Mouse (Mus musculus) lung, postnatal 4 days (tissue): ENCODE results near the gene Ltf.

Experiments used
- DNase-seq, 2 experiments: peaks; one replicate each; pipeline ENCODE4 v3.0.0; 2021

The Ltf gene

DNA sequence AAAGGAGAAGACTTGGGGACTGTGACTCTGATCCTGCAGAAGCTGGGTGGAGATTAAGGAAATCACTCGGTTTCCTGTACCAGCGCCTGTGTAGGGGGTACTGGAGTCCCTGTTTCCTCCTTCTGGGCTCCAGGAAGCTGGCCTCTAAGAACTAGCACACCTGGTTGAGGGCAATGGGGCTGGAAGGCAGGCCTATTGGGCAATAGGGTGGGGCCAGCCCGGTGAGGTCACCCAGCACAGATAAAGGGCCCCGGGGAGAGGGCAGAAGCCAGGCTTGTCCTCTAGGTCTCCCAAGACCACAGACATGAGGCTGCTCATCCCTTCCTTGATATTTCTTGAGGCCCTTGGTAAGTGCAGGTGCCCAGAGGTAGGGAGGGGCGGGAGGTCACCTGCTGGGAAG lies at the start of gene Ltf:
Gene Ltf (plus strand): TSS at position 250 of the 400 bp plus-strand sequence.
- no peak for DNase-seq

GRCm38 (mm10) chr9:110979411-110979810 lies 39.7 kb upstream of the Ltf start:
- DNase-seq: no peak

DNA sequence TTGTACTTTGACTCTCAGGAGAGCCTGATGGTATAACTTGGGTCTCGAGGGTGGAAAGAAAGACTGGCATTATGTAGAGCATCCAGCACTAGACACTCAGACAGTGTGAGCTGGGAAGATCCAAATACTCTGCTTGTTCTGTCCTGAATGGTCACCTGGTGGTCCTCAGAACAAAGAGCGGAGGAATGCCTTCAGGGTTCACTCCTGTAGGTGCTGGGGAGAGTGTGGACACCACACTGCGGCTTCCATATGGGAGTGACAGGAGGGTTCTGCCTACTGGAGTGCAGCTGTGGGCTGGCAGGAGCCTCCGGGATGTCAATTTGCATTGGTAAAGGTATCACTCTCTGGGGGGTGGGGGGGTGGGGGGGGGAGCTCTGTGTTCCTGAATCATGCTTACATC lies 36.7 kb upstream of the Ltf start:
- DNase-seq: no peak

- DNase-seq: no peak
Measured at GRCm38 (mm10) chr9:110984096-110984495, 35.0 kb upstream of the Ltf start.

DNA sequence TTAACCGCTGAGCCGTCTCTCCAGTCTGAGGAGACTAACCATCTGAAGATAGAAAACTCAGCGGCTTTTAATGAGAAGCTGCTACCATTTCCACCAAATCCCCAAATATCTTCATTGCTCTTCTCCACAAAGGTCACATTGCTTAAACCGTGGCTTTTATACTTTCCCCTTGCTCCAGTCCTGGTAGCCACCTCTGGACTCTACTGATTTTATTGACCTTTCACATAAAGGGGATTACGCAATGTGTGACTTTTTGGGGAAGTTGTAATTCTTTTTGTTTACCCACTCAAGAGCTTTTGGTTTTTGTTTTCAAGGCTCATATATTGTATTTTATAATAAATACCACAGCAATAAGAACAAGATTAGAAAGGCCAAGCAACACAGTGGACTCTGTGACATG lies 33.5 kb upstream of the Ltf start:
- DNase-seq: no peak

- DNase-seq: peak in 1 of 2 experiments; percentile 40
Measured at GRCm38 (mm10) chr9:110985951-110986350, 33.1 kb upstream of the Ltf start.

DNA sequence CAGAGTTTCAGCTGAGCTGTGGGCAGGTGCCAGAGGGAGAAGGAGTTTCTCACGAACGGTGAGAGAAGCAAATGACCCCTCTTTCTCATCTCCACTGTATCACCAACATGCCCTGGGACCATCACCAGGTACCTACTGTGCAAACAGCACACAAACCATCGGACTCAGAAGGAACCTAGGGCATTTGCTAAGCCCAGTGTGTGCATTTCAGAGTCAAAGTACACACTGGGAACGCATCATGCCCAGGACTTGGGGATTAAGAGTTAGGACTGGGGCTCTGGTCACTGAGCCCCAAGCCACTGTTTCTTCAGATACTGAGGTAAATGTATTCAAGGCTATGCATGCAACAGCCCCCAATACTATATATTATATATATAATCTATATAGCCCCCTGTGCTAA lies 31.7 kb upstream of the Ltf start:
- DNase-seq: no peak

DNA sequence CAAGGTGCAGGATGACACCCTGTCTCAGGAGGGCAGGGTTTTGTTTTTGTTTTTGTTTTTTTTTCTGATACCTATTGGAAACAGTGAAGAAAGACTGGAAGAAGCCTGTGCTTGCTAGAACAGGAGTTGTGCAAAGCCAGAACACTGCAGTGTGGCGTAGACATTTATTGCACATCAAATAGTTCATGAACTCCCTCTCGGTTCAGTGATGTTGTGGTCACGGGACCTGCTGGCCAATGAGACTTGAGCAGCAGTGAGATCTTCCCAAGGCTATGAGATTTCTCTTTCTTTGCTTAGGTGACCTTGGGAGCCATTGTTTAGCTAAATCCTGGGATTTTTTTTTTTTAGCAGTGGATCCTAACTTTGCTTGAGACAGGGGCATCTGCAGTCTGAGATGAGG lies 31.0 kb upstream of the Ltf start:
- no peak for DNase-seq

DNA sequence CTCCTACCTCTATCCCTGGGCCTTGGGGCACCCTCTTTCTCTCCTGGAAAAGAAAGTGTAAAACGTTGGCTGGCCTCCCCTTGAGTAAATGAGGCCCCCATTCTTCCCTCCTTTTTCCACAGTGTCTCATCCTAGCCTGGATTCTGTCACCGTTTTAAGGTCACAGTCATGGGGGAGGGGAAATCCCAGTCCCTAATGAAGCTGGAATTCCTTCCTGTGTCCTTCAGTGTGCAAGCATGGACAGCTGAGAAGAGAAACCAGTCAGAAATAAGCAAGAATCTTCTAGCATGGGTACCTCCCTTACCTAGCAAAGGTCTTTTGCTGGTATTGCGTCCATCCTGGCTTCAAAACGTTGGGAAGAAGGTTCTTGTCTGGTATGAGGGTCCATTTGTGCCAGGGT lies 29.9 kb upstream of the Ltf start:
- DNase-seq: no peak

DNA sequence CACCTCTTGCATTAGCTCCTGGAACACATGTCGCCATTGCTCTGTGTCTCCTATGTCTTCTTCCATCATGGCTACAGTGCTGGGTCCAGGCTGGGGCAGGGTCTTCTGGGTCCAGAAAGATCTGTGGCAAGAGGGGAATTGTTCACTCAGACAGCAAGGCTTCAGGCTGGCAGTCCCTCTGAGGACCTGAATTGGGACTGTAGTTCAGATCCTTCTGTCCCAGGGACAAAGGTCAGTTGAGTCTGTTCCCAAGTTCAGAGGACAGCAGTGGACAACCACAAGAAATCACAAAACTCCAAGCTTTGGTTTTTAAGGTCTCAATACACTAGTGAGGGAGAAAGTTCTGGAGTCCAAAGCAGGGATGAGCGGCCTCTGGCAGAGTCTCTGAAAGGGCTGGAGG lies 29.5 kb upstream of the Ltf start:
- no peak for DNase-seq

DNA sequence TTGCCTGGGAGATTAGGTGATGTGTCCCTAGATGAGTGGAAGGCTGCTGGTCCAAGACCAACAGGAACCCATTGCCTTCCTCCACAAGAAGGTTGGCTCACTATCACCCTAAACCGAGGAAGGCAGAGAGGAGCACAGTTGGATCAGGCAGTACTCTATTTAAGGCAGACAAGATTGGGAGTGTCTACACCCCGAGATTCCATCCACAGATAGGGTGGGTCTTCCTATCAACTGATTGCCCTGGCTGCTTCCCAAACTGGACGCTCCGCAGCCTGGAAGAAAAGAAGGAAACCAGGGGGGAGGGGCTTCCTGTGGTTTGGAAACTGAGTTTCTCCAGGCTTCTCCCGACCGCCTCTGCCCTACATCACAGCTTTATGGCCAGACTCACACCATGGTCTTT lies 28.9 kb upstream of the Ltf start, which contains the start of gene Rtp3:
Gene Rtp3 (minus strand): TSS at position 380 of the 400 bp plus-strand sequence.
- peak; percentile 54 to 66 for DNase-seq

DNA sequence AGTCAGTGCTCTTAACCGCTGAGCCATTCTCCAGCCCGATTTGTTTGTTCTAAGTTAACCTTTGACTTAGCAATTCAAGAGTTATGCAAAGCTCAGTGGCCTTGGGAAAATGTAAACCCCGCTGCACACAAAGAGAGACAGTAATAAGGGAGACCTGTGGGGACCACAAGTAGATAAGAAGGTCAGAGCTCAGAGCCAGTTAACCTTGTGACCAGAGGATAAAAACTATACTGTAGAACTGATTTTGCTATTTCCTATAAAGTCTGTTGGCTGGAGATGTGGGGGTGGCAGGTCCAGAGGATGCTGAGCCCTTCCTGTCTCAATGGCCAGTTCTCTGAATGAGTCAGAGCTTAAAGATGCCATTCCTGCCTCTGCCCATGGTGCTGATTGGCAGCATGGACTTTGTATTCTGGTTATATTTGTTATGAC lies 25.8 kb upstream of the Ltf start:
- DNase-seq: no peak

GRCm38 (mm10) chr9:110994716-110995172 lies 24.3 kb upstream of the Ltf start:
- DNase-seq: peak; percentile 85 to 86

DNA sequence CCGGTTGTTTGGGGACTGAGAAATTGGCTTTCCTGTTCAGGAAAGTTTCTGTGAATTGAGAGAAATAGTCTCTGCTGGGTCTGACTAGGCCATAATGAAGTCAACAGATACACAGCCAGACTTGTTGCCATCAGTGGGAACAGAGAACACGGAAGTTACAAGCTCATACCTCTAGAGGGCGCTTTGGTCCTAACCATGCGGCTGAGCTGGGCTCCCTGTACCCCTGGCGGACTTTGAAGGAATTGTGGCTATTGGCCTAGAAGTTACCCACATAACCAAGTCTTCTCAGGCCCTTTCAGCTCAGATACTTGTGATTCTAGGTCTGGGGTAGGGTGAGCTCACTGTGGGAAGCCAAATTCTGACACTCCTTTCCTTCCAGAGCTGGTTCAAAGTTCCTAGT lies 21.8 kb upstream of the Ltf start:
- DNase-seq: peak; percentile 73 to 89

DNA sequence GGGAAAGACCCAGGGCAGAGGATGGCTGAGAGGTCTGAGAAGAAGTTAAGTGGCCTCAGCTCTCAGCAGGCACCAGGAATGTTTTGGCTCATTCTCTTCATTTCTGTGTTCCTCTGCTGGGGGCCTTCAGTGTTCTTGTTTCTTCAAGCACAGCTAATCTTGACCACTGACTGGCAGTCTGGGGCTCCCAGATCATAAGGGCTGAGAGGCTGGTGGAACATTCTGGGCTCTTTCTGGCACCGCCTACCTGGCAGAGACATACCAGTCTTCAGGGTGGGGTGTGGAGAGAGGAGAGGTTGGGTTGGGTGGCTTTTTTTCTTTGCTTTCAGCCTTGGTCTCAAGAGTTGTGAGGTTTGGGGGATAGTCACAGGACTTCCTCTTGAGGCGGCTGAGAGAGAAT lies 20.0 kb upstream of the Ltf start:
- peak; percentile 33 to 75 for DNase-seq

- DNase-seq: peak; percentile 55 to 74
Measured at GRCm38 (mm10) chr9:110999856-111000255, 19.2 kb upstream of the Ltf start.

GRCm38 (mm10) chr9:111001621-111002020 lies 17.4 kb upstream of the Ltf start:
- no peak for DNase-seq

DNA sequence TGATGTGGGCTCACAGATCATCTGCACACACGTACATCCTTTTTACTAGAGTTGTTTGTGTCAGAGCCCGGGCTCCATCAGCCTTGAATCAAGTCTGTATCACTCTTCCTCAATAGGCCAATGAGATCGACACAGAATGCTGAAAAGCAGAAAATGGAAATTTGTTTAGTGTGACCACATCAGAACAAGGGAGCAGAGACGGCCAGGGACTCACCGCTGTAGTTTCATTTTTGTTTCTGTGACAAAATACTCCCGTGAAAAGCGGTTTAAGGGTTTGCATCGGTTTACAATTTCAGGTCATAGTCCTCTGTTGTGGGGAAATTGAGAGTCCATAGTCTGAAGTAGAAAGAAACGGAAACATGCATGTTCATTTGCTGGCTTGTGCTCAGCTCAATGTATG lies 15.8 kb upstream of the Ltf start:
- no peak for DNase-seq

DNA sequence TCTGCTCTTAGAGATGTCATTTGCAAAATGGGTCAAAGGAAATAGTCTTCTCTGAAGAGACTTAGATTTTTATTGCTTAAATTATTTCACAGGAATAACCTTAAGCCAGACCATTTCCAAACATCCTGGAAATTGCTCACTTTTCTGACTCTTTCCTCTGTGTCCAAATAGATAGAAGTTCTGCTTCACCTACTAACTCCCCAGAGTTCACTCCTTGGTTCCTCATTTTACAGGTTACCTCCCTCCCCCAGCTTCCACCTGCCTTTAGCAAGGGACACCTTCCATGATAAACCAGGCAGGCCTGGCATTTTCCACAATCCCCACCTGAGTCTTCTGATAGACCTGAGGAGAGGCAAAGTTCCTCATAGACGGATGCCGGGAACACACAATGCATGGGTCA lies 12.5 kb upstream of the Ltf start:
- DNase-seq: no peak

DNA sequence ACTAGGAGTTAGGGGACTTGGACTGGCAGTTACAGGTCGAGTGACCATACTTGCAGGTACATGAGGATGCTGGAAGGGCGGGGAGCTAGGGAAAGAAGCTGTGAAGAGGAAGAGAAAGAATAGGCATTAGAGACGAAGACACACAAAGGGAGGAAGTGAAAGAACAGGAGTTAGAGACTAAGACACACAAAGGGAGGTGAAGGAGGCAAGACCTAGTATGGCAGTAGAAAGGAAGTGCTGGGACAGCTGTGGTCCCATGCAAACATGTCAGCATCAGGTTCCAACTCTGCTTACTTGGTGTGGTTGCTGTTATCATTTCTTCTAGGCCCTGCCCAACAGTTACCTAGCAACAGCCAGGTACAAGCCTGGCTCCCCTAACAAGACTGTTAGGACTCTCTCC lies 9.3 kb upstream of the Ltf start:
- DNase-seq: no peak

DNA sequence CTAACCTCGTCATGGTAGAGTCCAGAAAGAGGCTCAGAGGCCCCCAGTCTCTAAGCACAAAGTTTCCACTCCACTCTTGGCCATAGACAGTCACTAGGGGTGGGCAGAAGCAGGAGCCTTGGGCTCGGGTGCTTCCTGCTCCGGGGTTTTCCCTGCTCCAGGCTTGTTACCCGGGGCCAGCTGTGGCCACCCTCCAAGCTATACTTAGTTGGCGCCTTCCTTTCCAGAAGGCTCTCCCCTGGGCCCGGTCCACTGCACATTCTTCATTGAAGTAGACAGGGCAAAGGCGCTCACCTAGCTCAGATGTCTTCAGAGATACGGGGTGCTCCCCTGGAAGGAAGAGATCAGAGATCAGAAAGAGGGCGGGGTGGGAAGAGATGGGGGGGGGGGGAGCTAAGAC lies 7.5 kb upstream of the Ltf start:
- peak; percentile 21 to 50 for DNase-seq

GRCm38 (mm10) chr9:111012041-111012440 lies 7.0 kb upstream of the Ltf start:
- peak; percentile 50 to 69 for DNase-seq

GRCm38 (mm10) chr9:111015658-111016057 lies 3.4 kb upstream of the Ltf start:
- DNase-seq: no peak

- DNase-seq: no peak
Measured at GRCm38 (mm10) chr9:111026791-111027190, 7.7 kb downstream of the Ltf start.

DNA sequence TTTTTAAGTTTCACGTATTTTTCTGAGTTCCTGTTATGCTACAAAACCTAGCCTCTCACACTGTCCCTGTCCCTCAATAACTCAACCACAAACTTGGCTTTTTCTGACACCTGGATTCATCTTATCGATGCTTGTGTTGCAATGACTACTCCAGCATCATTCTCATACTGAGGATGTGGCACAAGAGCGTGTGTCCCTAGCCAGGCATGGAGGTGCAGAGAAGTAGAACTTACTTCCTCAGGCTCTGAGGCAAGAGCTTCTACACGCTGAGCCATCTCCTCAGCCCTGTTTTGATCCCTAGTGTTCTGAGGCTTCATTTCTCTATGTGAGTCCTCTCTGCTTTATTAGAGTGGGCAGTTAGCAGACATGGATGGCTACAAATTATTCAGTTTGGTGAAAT lies 14.6 kb downstream of the Ltf start:
- no peak for DNase-seq

- DNase-seq: peak in 1 of 2 experiments; percentile 57
Measured at GRCm38 (mm10) chr9:111039966-111040365, 20.9 kb downstream of the Ltf start.
